Mouse (Mus musculus): ENCODE measurements around the gene Gm21987.

- TF ChIP-seq POLR2A (IDR thresholded peaks at IDR 0.05; ENCODE audit: control insufficient read depth, extremely low read depth, insufficient read depth, low read length, poor library complexity) = no peak
- TF ChIP-seq CTCF (IDR thresholded peaks at IDR 0.05; ENCODE audit: borderline replicate concordance, control insufficient read depth, extremely low read depth, insufficient read depth, low read length, poor library complexity) = no peak
Observed at GRCm38 (mm10) chr16:38406293-38406692, 59.5 kb downstream of the Gm21987 start.
